Mouse (Mus musculus): ENCODE data around the gene Cdh13. TPM values are rescaled to one million over a fixed set of nuclear protein-coding genes. Genes with fewer than 3 reads are reported as not detected.

Cdh13 gene
- total RNA-seq (2021) = 100 to 1,000 TPM; 165 to 166 TPM
- long read RNA-seq, experiment 1, partial matches to known transcripts = 250 of 260 reads
- long read RNA-seq, experiment 1, other reads (novel, unspliced or antisense) = 9 of 260 reads
- long read RNA-seq, experiment 2, partial matches to known transcripts = 259 of 278 reads
- long read RNA-seq, experiment 2, other reads (novel, unspliced or antisense) = 19 of 278 reads

DNA sequence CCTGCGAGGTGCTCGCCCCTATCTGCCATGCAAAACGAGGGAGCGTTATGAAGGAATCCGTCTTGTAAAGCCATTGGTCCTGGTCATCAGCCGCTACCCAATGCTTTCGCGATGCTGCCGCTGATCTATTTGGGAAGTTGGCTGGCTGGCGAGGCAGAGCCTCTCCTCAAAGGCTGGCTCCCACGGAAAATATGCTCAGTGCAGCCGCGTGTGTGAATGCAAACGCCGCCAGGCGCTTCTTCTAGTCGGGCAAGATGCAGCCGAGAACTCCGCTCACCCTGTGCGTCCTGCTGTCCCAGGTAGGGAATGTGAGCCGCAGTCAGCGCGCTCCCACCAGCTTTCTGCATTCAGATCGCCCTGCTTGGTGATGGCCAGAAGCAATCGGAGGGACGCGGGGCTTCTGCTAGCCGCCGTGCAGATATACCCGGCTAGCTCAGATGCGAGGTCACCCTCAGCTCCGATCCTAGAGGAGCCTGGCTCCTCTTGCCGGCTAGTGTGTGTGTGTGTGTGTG lies at the start of gene Cdh13:
Gene Cdh13 (plus strand): TSS at position 134 of the 512 bp plus-strand sequence.
- DNase-seq = peak; percentile 63

DNA sequence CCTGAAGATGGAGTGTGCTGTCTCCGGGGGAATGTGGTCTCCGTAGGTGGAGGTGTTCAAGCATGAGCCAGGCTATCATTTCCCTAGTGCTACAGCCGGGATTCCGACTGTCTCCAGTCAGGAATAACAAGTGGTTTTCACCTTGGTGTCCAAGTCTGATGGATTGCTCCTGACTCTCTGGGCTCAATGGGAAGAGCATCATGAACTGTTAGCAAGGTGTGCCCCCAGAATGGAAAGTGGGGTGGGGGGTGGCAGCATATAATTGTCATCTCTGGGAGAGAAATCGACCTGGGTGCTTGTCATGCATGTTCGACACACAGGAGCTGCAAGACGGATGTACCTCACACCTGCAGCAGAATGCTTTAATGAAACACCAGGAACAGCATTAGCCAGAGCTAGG lies 47.9 kb upstream of the Cdh13 start:
- DNase-seq = no peak

GRCm38 (mm10) chr8:118237150-118237620 lies 46.3 kb upstream of the Cdh13 start:
- DNase-seq = no peak

GRCm38 (mm10) chr8:118238156-118238555 lies 45.4 kb upstream of the Cdh13 start:
- no peak for DNase-seq

DNA sequence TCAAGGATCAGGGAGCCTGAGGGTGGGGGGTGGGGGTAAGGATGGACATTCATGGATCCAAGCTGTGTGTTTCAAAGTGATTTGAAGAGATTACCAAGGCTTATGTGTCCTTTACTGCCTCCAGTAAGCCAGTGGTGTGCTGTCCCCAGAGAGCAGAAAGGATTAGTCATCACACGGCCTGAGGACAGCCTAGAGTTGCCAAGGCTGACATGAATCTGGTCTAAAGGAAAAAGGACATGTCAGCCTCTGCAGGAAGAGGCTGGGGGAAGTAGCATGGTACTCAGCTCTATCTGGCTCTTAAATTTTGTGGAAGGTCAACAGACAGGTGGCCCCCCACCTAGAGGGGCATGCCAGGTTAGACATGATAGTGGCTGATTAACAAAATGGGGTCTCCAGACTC lies 44.3 kb upstream of the Cdh13 start:
- no peak for DNase-seq

GRCm38 (mm10) chr8:118249319-118249718 lies 34.2 kb upstream of the Cdh13 start:
- DNase-seq = no peak

- DNase-seq = no peak
Observed at GRCm38 (mm10) chr8:118249923-118250322, 33.6 kb upstream of the Cdh13 start.

DNA sequence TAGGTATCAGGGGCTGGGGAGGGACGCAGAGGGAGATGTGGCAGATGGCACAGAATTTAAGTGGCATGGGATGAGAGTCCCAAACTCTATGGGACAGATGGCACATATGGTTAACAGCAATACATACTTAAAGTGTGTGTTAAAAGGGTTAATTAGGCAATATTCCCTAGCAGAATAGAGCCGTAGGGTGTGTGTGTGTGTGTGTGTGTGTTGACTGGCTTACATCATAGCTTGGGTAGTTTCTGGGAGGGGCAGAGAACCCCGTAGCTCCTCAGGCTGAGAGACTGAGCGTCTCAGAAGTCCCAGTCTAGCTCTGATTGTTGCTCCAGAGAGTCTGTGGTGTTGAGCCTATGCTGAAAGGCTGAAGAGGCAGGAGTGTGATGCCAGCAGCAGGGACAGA lies 20.4 kb upstream of the Cdh13 start:
- no peak for DNase-seq

DNA sequence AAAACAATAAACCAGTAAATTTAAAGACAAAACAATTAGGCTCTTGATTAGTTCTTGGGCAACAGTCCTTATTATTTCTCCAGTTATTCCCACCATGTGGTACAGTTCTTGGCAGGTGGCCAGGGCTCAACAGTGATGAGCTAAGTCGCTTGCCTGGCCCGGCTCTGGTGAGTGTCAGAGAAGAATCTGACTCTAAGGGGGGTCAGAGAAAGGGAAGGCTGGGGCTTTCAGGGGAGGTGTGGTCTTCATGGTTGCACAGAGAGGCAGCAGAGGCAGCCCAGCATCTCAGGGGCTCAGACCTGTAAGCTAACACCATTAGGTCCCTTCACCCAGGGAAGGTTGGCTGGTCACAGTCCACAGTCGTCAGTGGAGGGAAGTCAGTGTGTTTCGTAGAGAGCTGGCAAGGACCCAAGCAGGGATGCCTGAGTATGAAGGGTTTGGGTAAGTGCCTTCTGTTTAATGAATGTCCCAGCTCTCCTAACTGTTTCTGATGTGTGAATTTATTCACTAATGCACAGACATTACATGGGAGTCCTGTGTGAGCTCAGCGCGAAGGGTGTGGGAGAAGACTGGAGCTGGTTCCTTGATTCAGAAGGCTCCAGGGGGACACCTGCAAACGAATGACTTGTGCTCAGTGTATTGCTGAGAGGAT lies 12.7 kb upstream of the Cdh13 start:
- DNase-seq = no peak

GRCm38 (mm10) chr8:118272493-118272892 lies 11.0 kb upstream of the Cdh13 start:
- no peak for DNase-seq

GRCm38 (mm10) chr8:118274243-118274642 lies 9.3 kb upstream of the Cdh13 start:
- DNase-seq = no peak

- peak; percentile 77 for DNase-seq
Observed at GRCm38 (mm10) chr8:118274688-118275087, 8.8 kb upstream of the Cdh13 start.

- DNase-seq = peak; percentile 69
Observed at GRCm38 (mm10) chr8:118284112-118285029, 838 bp downstream of the Cdh13 start.

DNA sequence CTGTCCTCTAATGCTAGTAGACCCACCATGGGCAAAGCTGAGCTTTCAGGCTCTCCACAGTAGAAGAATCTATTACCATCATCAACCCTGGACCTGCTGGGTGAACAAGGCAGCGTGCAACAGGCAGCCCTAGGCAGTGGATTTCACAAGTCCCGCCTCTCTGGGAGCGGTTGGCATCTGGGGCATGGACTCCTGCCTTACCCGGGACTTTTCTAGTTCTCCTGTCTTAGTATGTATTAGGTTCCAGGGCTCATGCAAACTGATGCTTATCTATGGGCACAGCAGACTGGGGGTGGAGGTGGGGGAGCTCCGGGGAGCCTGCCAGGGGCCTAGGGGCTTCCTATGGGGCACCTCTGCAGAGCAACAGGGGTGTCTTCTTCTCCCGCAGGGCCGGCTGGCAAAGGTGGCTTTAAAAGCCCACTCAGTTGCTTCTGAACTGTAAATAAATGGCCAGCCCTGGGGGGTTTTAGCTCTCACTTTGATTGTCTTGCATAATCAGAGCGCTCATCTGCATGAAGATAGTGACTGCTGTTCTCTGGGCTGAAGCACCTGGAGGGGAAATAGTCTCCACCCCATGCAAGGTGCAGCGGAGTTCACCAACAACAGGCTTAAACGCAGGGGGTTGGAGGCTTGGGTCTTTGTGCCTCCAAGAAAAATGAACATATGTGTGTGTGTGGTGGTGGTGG lies 2.2 kb downstream of the Cdh13 start:
- DNase-seq = no peak

GRCm38 (mm10) chr8:118286282-118287180 lies 3.0 kb downstream of the Cdh13 start:
- DNase-seq = peak; percentile 40

GRCm38 (mm10) chr8:118287496-118287895 lies 4.0 kb downstream of the Cdh13 start:
- no peak for DNase-seq

GRCm38 (mm10) chr8:118288259-118288952 lies 4.9 kb downstream of the Cdh13 start:
- DNase-seq = no peak

- no peak for DNase-seq
Observed at GRCm38 (mm10) chr8:118289091-118289490, 5.6 kb downstream of the Cdh13 start.

- DNase-seq = no peak
Observed at GRCm38 (mm10) chr8:118289525-118289924, 6.0 kb downstream of the Cdh13 start.

DNA sequence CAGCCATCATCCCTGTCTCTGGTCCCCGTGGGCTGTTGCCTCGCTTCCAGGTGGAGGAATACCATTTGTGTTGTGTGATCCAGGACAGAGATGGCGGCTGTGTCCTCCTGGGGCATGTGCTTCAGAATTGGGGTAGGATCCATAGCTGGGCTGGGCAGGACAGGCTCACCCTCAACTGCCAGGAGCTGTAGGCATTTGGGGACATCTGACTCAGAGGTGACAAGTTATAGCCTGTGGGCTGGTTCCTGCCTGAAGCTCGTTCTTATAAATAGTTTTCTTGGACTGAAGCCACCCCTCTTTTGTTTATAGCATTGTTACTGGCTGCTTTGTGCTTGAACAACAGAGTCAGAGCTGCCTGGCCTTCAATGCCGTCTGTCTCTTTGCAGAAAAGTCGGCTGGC lies 6.7 kb downstream of the Cdh13 start:
- DNase-seq = no peak

All from gastrocnemius, postnatal 10 days (tissue).